Mouse (Mus musculus) erythroblast, embryonic 14.5 days (primary cell): ENCODE results near the gene Prkn. TPM values are rescaled to one million over a fixed set of nuclear protein-coding genes. Genes with fewer than 3 reads are reported as not detected.

ENCODE experiments used
- H3K27me3 ChIP-seq: 2 replicates; pipeline ENCODE4 v1.6.1; 2012; ENCODE audit warnings: inconsistent platforms; ENCODE audit not compliant: control insufficient read depth
- H3K36me3 ChIP-seq: 2 replicates; pipeline ENCODE4 v1.6.1; 2012; ENCODE audit warnings: mild to moderate bottlenecking, inconsistent platforms; ENCODE audit not compliant: control insufficient read depth
- H3K4me1 ChIP-seq: 2 replicates; pipeline ENCODE4 v1.6.1; 2012; ENCODE audit warnings: inconsistent platforms; ENCODE audit not compliant: control insufficient read depth
- H3K4me3 ChIP-seq: replicated peaks from 2 replicates; pipeline ENCODE3; 2012; ENCODE audit warnings: moderate library complexity, mild to moderate bottlenecking, inconsistent platforms
- H3K9me3 ChIP-seq: 2 replicates; pipeline ENCODE4 v1.6.1; 2012; ENCODE audit warnings: low read length, inconsistent platforms, mixed read lengths; ENCODE audit not compliant: control insufficient read depth
- GATA1 ChIP-seq: IDR thresholded peaks from 2 replicates; pipeline ENCODE4 v1.6.1; 2012; ENCODE audit warnings: low read length, inconsistent platforms, mixed read lengths
- TAL1 ChIP-seq: IDR thresholded peaks from 3 replicates; pipeline ENCODE4 v1.6.1; 2012; ENCODE audit warnings: low read length, inconsistent platforms, mixed read lengths
- polyA plus RNA-seq: library from polyadenylated mRNA; stranded (reverse); fragments of >175 nt; gene quantifications from 2 replicates; pipeline ENCODE4 v1.2.3, GENCODE M21; 2012

Gene Prkn
- polyA plus RNA-seq, 1 experiment = not detected

- H3K36me3 ChIP-seq = no peaks in the 10 kb centered on the region
- no peak for TF ChIP-seq GATA1
- TF ChIP-seq TAL1 = no peak
- no peaks in the 10 kb centered on the region for H3K27me3 ChIP-seq
- H3K4me3 ChIP-seq = no peak overlapping the region
- H3K4me1 ChIP-seq = peaks cover 2% of the 10 kb centered on the region
- H3K9me3 ChIP-seq = no peaks in the 10 kb centered on the region
Observed at GRCm38 (mm10) chr17:11844989-11845388, 1004.8 kb downstream of the Prkn start.

GRCm38 (mm10) chr17:11845506-11845905 lies 1005.3 kb downstream of the Prkn start:
- no peaks in the 10 kb centered on the region for H3K9me3 ChIP-seq
- no peak overlapping the region for H3K4me3 ChIP-seq
- peaks cover 2% of the 10 kb centered on the region for H3K4me1 ChIP-seq
- no peaks in the 10 kb centered on the region for H3K36me3 ChIP-seq
- H3K27me3 ChIP-seq = no peaks in the 10 kb centered on the region
- TF ChIP-seq TAL1 (no peak), GATA1 (no peak)

GRCm38 (mm10) chr17:11854571-11854970 lies 1014.4 kb downstream of the Prkn start:
- no peaks in the 10 kb centered on the region for H3K27me3 ChIP-seq

DNA sequence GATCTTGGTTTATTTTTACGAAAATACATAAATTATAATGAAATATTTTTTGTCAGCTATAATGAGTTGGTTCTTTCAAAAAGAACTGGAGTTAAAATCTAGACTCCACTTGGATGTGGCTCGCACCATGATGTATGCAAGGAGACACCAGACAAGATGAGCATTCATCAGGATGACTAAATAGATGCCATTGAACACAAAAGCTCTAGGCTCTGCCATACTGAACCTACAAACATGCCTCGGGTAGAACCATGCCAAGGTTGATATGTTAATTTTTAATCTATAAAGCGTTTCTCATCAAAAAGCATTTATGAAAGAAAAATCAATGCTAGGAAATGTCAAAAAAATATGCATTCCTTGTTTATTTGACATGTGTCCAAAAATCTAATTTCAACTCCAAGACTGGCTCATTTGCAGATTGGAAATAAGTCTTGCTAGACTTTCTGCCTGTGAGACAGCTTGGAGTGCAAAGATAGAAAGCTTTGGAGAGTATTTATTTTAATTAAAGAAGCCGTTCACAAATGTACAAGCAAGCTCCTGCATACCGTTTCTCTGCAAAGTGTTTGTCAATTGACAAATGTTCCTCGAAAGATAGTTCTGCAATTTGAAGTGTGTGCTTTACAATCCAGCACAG lies 1018.7 kb downstream of the Prkn start:
- Histone ChIP-seq H3K9me3 (no peaks in the 10 kb centered on the region), H3K4me1 (no peaks in the 10 kb centered on the region)
- TF ChIP-seq GATA1 (no peak), TAL1 (no peak)

More at GRCm38 (mm10) chr17:11854571-11854970, 1014.4 kb downstream of the Prkn start:
- no peaks in the 10 kb centered on the region for H3K36me3 ChIP-seq
- no peak overlapping the region for H3K4me3 ChIP-seq
- H3K9me3 ChIP-seq = no peaks in the 10 kb centered on the region
- H3K4me1 ChIP-seq = no peaks in the 10 kb centered on the region
- TF ChIP-seq GATA1 (no peak), TAL1 (no peak)

DNA sequence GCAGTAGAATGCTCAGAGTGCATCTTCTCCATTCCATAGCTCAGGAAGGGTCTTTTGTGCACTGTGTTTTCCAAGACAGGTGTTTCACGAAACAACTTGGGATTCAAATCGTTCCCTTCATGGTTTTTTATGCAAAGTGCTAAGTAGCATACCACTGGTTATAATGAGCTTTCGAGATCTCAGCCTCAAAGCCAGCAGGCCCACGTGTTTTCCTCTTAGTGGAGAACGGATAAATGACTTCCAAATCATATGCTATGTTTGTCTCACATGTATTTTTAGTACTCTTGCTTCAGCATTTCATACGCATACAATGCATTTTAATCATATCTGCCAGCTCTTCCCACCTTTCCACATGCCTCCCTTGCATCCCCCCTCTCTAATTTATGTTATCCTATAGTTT lies 1021.0 kb downstream of the Prkn start:
- Histone ChIP-seq H3K9me3 (no peaks in the 10 kb centered on the region), H3K4me3 (no peak overlapping the region), H3K36me3 (no peaks in the 10 kb centered on the region), H3K27me3 (no peaks in the 10 kb centered on the region), H3K4me1 (no peaks in the 10 kb centered on the region)
- TF ChIP-seq TAL1 (no peak), GATA1 (no peak)

More for the DNA sequence above, 1018.7 kb downstream of the Prkn start:
- H3K36me3 ChIP-seq = no peaks in the 10 kb centered on the region
- no peak overlapping the region for H3K4me3 ChIP-seq
- no peaks in the 10 kb centered on the region for H3K27me3 ChIP-seq

GRCm38 (mm10) chr17:11862360-11862759 lies 1022.2 kb downstream of the Prkn start:
- no peaks in the 10 kb centered on the region for H3K27me3 ChIP-seq
- TF ChIP-seq TAL1 (no peak), GATA1 (no peak)
- no peaks in the 10 kb centered on the region for H3K4me1 ChIP-seq
- no peak overlapping the region for H3K4me3 ChIP-seq
- H3K9me3 ChIP-seq = no peaks in the 10 kb centered on the region
- no peaks in the 10 kb centered on the region for H3K36me3 ChIP-seq

- Histone ChIP-seq H3K4me1 (no peaks in the 10 kb centered on the region), H3K36me3 (no peaks in the 10 kb centered on the region), H3K9me3 (no peaks in the 10 kb centered on the region), H3K4me3 (no peak overlapping the region), H3K27me3 (no peaks in the 10 kb centered on the region)
- TF ChIP-seq GATA1 (no peak), TAL1 (no peak)
Observed at GRCm38 (mm10) chr17:11863017-11863416, 1022.8 kb downstream of the Prkn start.

- Histone ChIP-seq H3K4me3 (no peak overlapping the region), H3K36me3 (no peaks in the 10 kb centered on the region), H3K9me3 (no peaks in the 10 kb centered on the region), H3K4me1 (no peaks in the 10 kb centered on the region), H3K27me3 (no peaks in the 10 kb centered on the region)
- no peak for TF ChIP-seq GATA1
- no peak for TF ChIP-seq TAL1
Observed at GRCm38 (mm10) chr17:11866231-11866630, 1026.0 kb downstream of the Prkn start.

- no peak for TF ChIP-seq TAL1
- no peak for TF ChIP-seq GATA1
- Histone ChIP-seq H3K9me3 (no peaks in the 10 kb centered on the region), H3K27me3 (no peaks in the 10 kb centered on the region), H3K36me3 (no peaks in the 10 kb centered on the region), H3K4me1 (no peaks in the 10 kb centered on the region), H3K4me3 (no peak overlapping the region)
Observed at GRCm38 (mm10) chr17:11867334-11868095, 1027.3 kb downstream of the Prkn start.
